ENCODE assay signal across 9 mouse cellular contexts in genomic region chr10:69398197-69398762, GRCm38 (mm10). TPM values are rescaled to one million over a fixed set of nuclear protein-coding genes. Genes with fewer than 3 reads are reported as not detected.
DNase-seq lines count a peak whose midpoint lies in the region; ATAC-seq and TF ChIP-seq lines count a peak whose summit lies in the region.
"Had no signal": no experiment of that assay in that cellular context is flagged by ENCODE, and none has a peak within 500 bp of the region (broad histone marks: within the 10 kb centered on the region; RNA-seq: fewer than 3 reads in every experiment).

No protein-coding gene starts in this region.

- H3K36me3 ChIP-seq in heart, postnatal 0 days (replicated peaks; ENCODE audit: control insufficient read depth, insufficient read depth, low read length) = no peaks in the 10 kb centered on the region
- no peaks in the 10 kb centered on the region for H3K36me3 ChIP-seq in limb, embryonic 13.5 days

- WGBS in heart, postnatal 0 days = under 1% methylated on average over 26 of the region's 26 CpGs
- under 1% methylated on average over 26 of the region's 26 CpGs for WGBS in limb, embryonic 13.5 days

- H3K4me2 ChIP-seq in heart, postnatal 0 days (ENCODE audit: low read depth, low read length) = peak overlapping the region; percentile 100
- H3K4me2 ChIP-seq in limb, embryonic 13.5 days (replicated peaks) = peak overlapping the region; percentile 100

- peaks cover 24% of the 10 kb centered on the region for H3K4me1 ChIP-seq in heart, postnatal 0 days (ENCODE audit: control insufficient read depth, insufficient read depth)
- H3K4me1 ChIP-seq in limb, embryonic 13.5 days = peaks cover 26% of the 10 kb centered on the region

- DNase-seq in gastrocnemius, postnatal 14 days = peak; percentile 15
- DNase-seq in gastrocnemius, postnatal 25 days = no peak
- no peak for DNase-seq in heart, postnatal 0 days (ENCODE audit: low spot score)
- peak; percentile 84 for DNase-seq in retina, embryonic 14.5 days (ENCODE audit: low spot score)
- no peak for DNase-seq in natural killer cell, adult 2 months (ENCODE audit: low spot score in 2 of 2)

- peak overlapping the region; percentile 80 for H3K4me3 ChIP-seq in heart, postnatal 0 days (ENCODE audit: low read depth, low read length)
- peak overlapping the region; percentile 73 for H3K4me3 ChIP-seq in limb, embryonic 13.5 days

- ATAC-seq in common myeloid progenitor, adult 5-6 weeks (replicated peaks; ENCODE audit: low read depth, poor library complexity, severe bottlenecking) = peak; percentile 51
- ATAC-seq in heart, postnatal 0 days (ENCODE audit: insufficient read depth, low read depth) = no peak
- ATAC-seq in limb, embryonic 13.5 days (ENCODE audit: low FRiP score, low read depth) = peak; percentile 33
- ATAC-seq in erythroid progenitor cell, adult 5-6 weeks (replicated peaks; ENCODE audit: low FRiP score, poor library complexity, severe bottlenecking) = no peak

- H3K9me3 ChIP-seq in heart, postnatal 0 days (replicated peaks; ENCODE audit: control insufficient read depth, low read length) = no peaks in the 10 kb centered on the region
- no peaks in the 10 kb centered on the region for H3K9me3 ChIP-seq in limb, embryonic 13.5 days

- no peak for TF ChIP-seq CTCF in heart, postnatal 0 days (IDR thresholded peaks at IDR 0.05; ENCODE audit: low read depth)

- peak overlapping the region; percentile 47; the same call in 1 of the 2 replicates for H3K9ac ChIP-seq in heart, postnatal 0 days (replicated peaks; ENCODE audit: low read depth, low read length)
- peak overlapping the region; percentile 71 for H3K9ac ChIP-seq in limb, embryonic 13.5 days

- TF ChIP-seq EP300 in heart, postnatal 0 days (IDR thresholded peaks at IDR 0.05; ENCODE audit: low read depth) = no peak

- intact Hi-C loops in gastrocnemius, postnatal 14 days (cut with DNase I; ENCODE audit: low total_unique reads) = no loop called here

- no peak overlapping the region for H3K27ac ChIP-seq in heart, postnatal 0 days (ENCODE audit: low read depth)
- no peak overlapping the region for H3K27ac ChIP-seq in limb, embryonic 13.5 days

- H3K27me3 ChIP-seq in heart, postnatal 0 days (ENCODE audit: control insufficient read depth, insufficient read depth, low read length) = peaks cover 33% of the 10 kb centered on the region
- H3K27me3 ChIP-seq in limb, embryonic 13.5 days = peaks cover 72% of the 10 kb centered on the region

RNA-seq across cellular contexts. Expression of gene Ank3, which starts 0.3 kb away (rescaled TPM):
- 100 to 1,000 TPM in 1 of 2 experiments, 10 to 100 TPM in 1; 78.4 to 112 TPM for total RNA-seq in gastrocnemius, postnatal 14 days (2021)
- 10 to 100 TPM; 86.6 to 98.7 TPM for total RNA-seq in gastrocnemius, postnatal 25 days (2021)
- total RNA-seq in common myeloid progenitor, adult 5-6 weeks (2017) = 0.50 and 1.2 TPM in 2 replicates
- 64.7 and 92.0 TPM in 2 replicates for total RNA-seq in heart, postnatal 0 days (2014; rRNA removed; ENCODE audit: low replicate concordance)
- 23.4 and 23.8 TPM in 2 replicates for polyA plus RNA-seq in heart, postnatal 0 days (2015; fragmentation: Nextera tagmentation; extraction: Ambion mirVana)
- 26.2 and 28.0 TPM in 2 replicates for polyA plus RNA-seq in limb, embryonic 13.5 days (2015; fragmentation: Nextera tagmentation; extraction: Ambion mirVana)
- 2.9 TPM in 1 of 2 replicates, not detected in the other for total RNA-seq in erythroid progenitor cell, adult 5-6 weeks (2015; ENCODE audit: low replicate concordance)
- not detected in 2 replicates for total RNA-seq in erythroid progenitor cell, adult 5-6 weeks (2017; ENCODE audit: low replicate concordance)
- total RNA-seq: hematopoietic stem cell, adult 5-6 weeks had no signal

RNA-seq across cellular contexts. Expression of gene Cdk1, which starts 45.5 kb away (rescaled TPM):
- 10 to 100 TPM; 11.0 to 12.6 TPM for total RNA-seq in gastrocnemius, postnatal 14 days (2021)
- 1 to 10 TPM; 2.0 to 2.3 TPM for total RNA-seq in gastrocnemius, postnatal 25 days (2021)
- 228 and 241 TPM in 2 replicates for total RNA-seq in common myeloid progenitor, adult 5-6 weeks (2017)
- total RNA-seq in heart, postnatal 0 days (2014; rRNA removed; ENCODE audit: low replicate concordance) = 90.6 and 204 TPM in 2 replicates
- 115 and 122 TPM in 2 replicates for polyA plus RNA-seq in heart, postnatal 0 days (2015; fragmentation: Nextera tagmentation; extraction: Ambion mirVana)
- 396 and 444 TPM in 2 replicates for polyA plus RNA-seq in limb, embryonic 13.5 days (2015; fragmentation: Nextera tagmentation; extraction: Ambion mirVana)
- total RNA-seq in erythroid progenitor cell, adult 5-6 weeks (2015; ENCODE audit: low replicate concordance) = 179 and 182 TPM in 2 replicates
- 568 and 653 TPM in 2 replicates for total RNA-seq in erythroid progenitor cell, adult 5-6 weeks (2017; ENCODE audit: low replicate concordance)

Comparison
In these comparisons a context has a peak if more than half of its experiments do, and no peak if none do; other contexts are left out.
1. DNase-seq: peak in gastrocnemius, postnatal 14 days (single experiment) and retina, embryonic 14.5 days (single experiment); none in gastrocnemius, postnatal 25 days (single experiment), heart, postnatal 0 days (single experiment) and natural killer cell, adult 2 months (0 of 2).
2. ATAC-seq: peak in common myeloid progenitor, adult 5-6 weeks (single experiment) and limb, embryonic 13.5 days (single experiment); none in heart, postnatal 0 days (single experiment) and erythroid progenitor cell, adult 5-6 weeks (single experiment).
3. RNA of gene Ank3, which starts 0.3 kb away (total RNA-seq): 78.4 to 112 TPM in gastrocnemius, postnatal 14 days, 86.6 to 98.7 TPM in gastrocnemius, postnatal 25 days and 64.7 to 92.0 TPM in heart, postnatal 0 days; 0.50 to 1.2 TPM in common myeloid progenitor, adult 5-6 weeks and 2.9 TPM in erythroid progenitor cell, adult 5-6 weeks; every median in the first group is over 10 times any median in the second.